Mouse (Mus musculus) embryonic facial prominence, embryonic 12.5 days (tissue): Measurements from ENCODE around the gene Poc5. TPM values are rescaled to one million over a fixed set of nuclear protein-coding genes. Genes with fewer than 3 reads are reported as not detected.

ENCODE experiments used
- ATAC-seq: fragments of 200-750 bp; cut with Nextera tagmentation; 2 replicates; pipeline ENCODE4 v1.8.0; 2017; ENCODE audit not compliant: insufficient number of reproducible peaks, insufficient read depth, low FRiP score, low TSS enrichment
- H3K27ac ChIP-seq: fragments of 300-500 bp; sonication (generic); 2 replicates; pipeline ENCODE4 v1.5.1; 2016; ENCODE audit warnings: mild to moderate bottlenecking
- H3K27me3 ChIP-seq: fragments of 300-500 bp; sonication (generic); 2 replicates; pipeline ENCODE4 v1.6.1; 2016; ENCODE audit warnings: mild to moderate bottlenecking, moderate library complexity
- H3K36me3 ChIP-seq: fragments of 300-500 bp; sonication (generic); 2 replicates; pipeline ENCODE4 v1.6.1; 2016; ENCODE audit warnings: mild to moderate bottlenecking
- H3K4me1 ChIP-seq: fragments of 300-500 bp; sonication (generic); 2 replicates; pipeline ENCODE4 v1.6.1; 2016
- H3K4me2 ChIP-seq: fragments of 300-500 bp; sonication (generic); replicated peaks from 2 replicates; pipeline ENCODE4 v1.6.1; 2016; ENCODE audit warnings: mild to moderate bottlenecking, moderate library complexity
- H3K4me3 ChIP-seq: fragments of 300-500 bp; sonication (generic); 2 replicates; pipeline ENCODE4 v1.5.1; 2016; ENCODE audit warnings: mild to moderate bottlenecking
- H3K9ac ChIP-seq: fragments of 300-500 bp; sonication (generic); 2 replicates; pipeline ENCODE4 v1.6.1; 2016; ENCODE audit warnings: mild to moderate bottlenecking, moderate library complexity
- H3K9me3 ChIP-seq: fragments of 300-500 bp; sonication (generic); 2 replicates; pipeline ENCODE4 v1.6.1; 2016; ENCODE audit warnings: mild to moderate bottlenecking, moderate library complexity
- WGBS: fragments of 180-500 bp; shearing (Covaris S2); methylation state at CpG from one replicate; pipeline ENCODE4 v1.1.7; 2016; 5-methylcytosine and 5-hydroxymethylcytosine counted together
- polyA plus RNA-seq: library from polyadenylated mRNA; unstranded; fragments of >200 nt; fragmentation: Nextera tagmentation; extraction: Ambion mirVana; gene quantifications from 2 replicates; pipeline ENCODE4 v1.2.1, GENCODE M21; 2016

Gene Poc5
- polyA plus RNA-seq, 1 experiment from 2014 or later, result 19.1 TPM

DNA sequence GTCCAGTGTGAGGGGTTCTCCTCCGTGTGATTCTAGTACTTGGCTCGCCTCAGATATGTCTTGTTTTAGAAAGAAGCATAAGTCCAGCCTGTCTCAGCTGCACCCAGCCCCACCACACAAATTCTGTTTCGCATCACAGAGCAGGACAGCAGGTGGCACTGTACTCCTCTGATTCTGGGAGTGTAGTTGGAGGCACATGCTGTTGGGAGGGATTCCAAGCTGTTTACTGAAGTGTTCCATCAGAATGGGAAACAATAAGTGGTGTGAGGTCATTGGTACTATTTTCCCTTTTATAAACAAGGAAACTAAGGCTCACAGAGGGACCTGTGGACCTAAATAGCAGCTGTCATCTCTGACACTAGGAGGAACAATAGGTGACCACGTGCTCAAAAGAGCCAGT is 18.9 kb downstream of the Poc5 start:
- H3K4me3 ChIP-seq, result no peak overlapping the region
- H3K9ac ChIP-seq, result no peak overlapping the region
- no peak overlapping the region for H3K4me2 ChIP-seq
- H3K36me3 ChIP-seq, result peaks cover 49% of the 10 kb centered on the region
- no peaks in the 10 kb centered on the region for H3K4me1 ChIP-seq
- H3K27ac ChIP-seq, result no peak overlapping the region
- WGBS, result 83% methylated on average over 4 of the region's 4 CpGs
- ATAC-seq, result no peak
- H3K9me3 ChIP-seq, result no peaks in the 10 kb centered on the region
- no peaks in the 10 kb centered on the region for H3K27me3 ChIP-seq

DNA sequence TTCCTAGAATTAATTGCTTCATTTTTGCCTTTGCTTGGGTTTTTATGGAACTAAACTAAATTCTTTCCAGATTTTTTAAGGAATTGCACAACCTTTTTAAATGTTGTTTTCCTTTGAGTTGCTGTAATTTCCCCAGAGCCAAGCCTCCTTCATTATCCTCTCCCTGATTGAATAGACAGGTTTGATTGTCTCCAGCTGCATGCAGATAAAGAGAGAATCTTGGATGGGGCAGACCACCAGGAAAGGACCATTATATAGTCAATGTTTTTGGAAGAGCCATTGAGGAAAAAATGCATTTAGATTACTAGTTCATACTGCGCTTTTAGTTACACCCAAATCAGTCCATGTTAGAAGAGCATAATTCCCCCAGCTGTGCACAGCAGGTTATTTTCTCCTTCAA is 20.7 kb downstream of the Poc5 start:
- H3K9ac ChIP-seq, result no peak overlapping the region
- no peaks in the 10 kb centered on the region for H3K4me1 ChIP-seq
- peaks cover 45% of the 10 kb centered on the region for H3K36me3 ChIP-seq
- no peak overlapping the region for H3K4me3 ChIP-seq
- H3K4me2 ChIP-seq, result no peak overlapping the region
- WGBS, result 65% methylated on average over 1 of the region's 1 CpGs
- H3K27me3 ChIP-seq, result no peaks in the 10 kb centered on the region
- 0 out of 2 replicates have a peak overlapping the region, but pooled peaks have one; percentile 46 for H3K27ac ChIP-seq
- no peaks in the 10 kb centered on the region for H3K9me3 ChIP-seq
- no peak for ATAC-seq

DNA sequence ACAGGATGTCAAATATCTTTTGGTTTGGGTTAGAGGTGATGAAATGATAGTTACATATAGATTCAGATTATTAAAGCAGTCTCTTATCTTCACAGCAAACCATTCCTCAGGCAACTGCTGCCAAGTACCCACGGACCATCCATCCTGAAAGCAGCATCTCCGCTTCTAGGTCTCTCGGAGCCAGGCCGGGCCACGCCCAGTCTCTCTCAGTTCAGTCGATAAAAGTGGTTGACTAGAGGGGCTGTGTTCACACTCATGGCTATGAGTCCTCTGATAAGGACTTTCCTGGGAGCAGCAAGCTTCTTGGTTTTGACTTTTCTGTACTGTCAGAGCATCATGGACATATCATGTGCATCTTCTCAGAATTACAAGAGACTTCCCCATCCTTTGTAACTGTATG is 26.3 kb downstream of the Poc5 start:
- no peak for ATAC-seq
- no peak overlapping the region for H3K4me3 ChIP-seq
- 92% methylated on average over 6 of the region's 6 CpGs for whole genome bisulfite sequencing
- H3K4me2 ChIP-seq, result no peak overlapping the region
- H3K27me3 ChIP-seq, result no peaks in the 10 kb centered on the region
- no peaks in the 10 kb centered on the region for H3K9me3 ChIP-seq
- no peak overlapping the region for H3K9ac ChIP-seq
- no peaks in the 10 kb centered on the region for H3K4me1 ChIP-seq
- H3K36me3 ChIP-seq, result peaks cover 45% of the 10 kb centered on the region
- no peak overlapping the region for H3K27ac ChIP-seq

DNA sequence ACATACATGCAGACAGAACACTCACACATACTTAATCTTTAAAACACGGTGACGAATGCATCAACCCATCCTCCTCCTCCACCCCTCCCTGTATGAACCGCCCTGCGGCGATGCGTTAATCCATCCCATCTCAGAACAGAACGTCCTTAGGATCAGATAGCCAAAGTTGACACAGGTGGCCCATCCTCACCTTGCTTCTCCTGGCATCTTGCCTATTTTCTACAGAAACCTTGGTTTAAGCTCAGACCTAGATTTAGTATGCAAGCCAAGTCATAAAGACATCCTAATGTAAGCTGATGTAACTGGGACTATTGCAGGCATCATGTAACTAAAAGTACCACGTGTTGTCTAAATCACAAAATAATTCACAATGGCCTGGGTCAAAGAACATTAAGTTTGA is 28.3 kb downstream of the Poc5 start:
- Histone ChIP-seq H3K4me1 (no peaks in the 10 kb centered on the region), H3K4me2 (no peak overlapping the region), H3K27ac (no peak overlapping the region), H3K36me3 (peaks cover 41% of the 10 kb centered on the region), H3K4me3 (no peak overlapping the region), H3K9me3 (no peaks in the 10 kb centered on the region), H3K27me3 (no peaks in the 10 kb centered on the region), H3K9ac (no peak overlapping the region)
- no peak for ATAC-seq
- WGBS, result 91% methylated on average over 8 of the region's 8 CpGs

GRCm38 (mm10) chr13:96417261-96417813 is 29.2 kb downstream of the Poc5 start:
- no peak overlapping the region for H3K27ac ChIP-seq
- H3K36me3 ChIP-seq, result peaks cover 34% of the 10 kb centered on the region
- no peak overlapping the region for H3K9ac ChIP-seq
- no peak overlapping the region for H3K4me3 ChIP-seq
- whole genome bisulfite sequencing, result 80% methylated on average over 5 of the region's 5 CpGs
- ATAC-seq, result no peak
- no peaks in the 10 kb centered on the region for H3K4me1 ChIP-seq
- no peaks in the 10 kb centered on the region for H3K9me3 ChIP-seq
- no peak overlapping the region for H3K4me2 ChIP-seq
- H3K27me3 ChIP-seq, result no peaks in the 10 kb centered on the region

DNA sequence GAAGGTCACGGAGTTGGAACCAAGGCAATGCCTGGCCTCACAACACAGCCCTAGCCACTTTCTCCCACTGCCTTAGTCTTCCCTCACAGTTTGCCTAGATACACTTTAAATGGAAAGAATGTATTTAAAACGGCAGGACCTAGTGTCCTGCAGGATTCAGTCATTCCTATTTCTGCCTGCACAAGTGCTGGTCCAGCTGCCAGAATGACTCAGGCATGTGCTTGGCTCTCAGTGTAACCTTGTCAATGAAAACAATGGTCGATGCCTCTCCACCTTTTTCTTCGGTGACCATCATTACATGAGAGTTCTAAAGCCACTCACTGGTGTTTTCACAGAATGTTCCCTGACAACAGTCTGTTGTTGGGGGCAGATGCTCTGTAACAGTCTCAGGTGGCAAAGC is 30.4 kb downstream of the Poc5 start:
- peaks cover 29% of the 10 kb centered on the region for H3K36me3 ChIP-seq
- no peaks in the 10 kb centered on the region for H3K9me3 ChIP-seq
- H3K4me3 ChIP-seq, result no peak overlapping the region
- H3K4me2 ChIP-seq, result no peak overlapping the region
- no peak overlapping the region for H3K9ac ChIP-seq
- WGBS, result 87% methylated on average over 4 of the region's 4 CpGs
- no peaks in the 10 kb centered on the region for H3K27me3 ChIP-seq
- no peaks in the 10 kb centered on the region for H3K4me1 ChIP-seq
- H3K27ac ChIP-seq, result no peak overlapping the region
- no peak for ATAC-seq

DNA sequence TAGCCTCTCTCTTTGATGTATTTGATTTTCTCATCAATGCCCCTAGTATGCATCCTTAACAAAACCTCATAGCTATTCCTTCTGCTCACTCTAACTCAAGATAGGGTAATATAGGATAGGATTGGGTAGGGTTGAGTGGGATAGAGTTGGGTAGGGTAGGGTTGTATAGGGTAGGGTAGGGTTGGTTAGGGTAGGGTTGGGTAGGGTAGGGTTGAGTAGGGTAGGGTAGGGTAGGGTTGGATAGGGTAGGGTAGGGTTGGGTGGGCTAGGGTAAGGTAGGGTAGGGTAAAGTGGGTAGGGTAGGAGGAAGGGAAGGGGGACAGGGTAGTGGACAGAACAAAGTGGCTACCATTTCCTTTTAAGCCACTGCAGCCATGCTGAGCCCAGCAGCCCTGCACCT is 33.1 kb downstream of the Poc5 start:
- H3K36me3 ChIP-seq, result peaks cover 12% of the 10 kb centered on the region
- no peaks in the 10 kb centered on the region for H3K9me3 ChIP-seq
- no peaks in the 10 kb centered on the region for H3K4me1 ChIP-seq
- no peaks in the 10 kb centered on the region for H3K27me3 ChIP-seq
- no peak overlapping the region for H3K4me2 ChIP-seq
- no peak overlapping the region for H3K9ac ChIP-seq
- H3K27ac ChIP-seq, result no peak overlapping the region
- ATAC-seq, result no peak
- H3K4me3 ChIP-seq, result no peak overlapping the region

DNA sequence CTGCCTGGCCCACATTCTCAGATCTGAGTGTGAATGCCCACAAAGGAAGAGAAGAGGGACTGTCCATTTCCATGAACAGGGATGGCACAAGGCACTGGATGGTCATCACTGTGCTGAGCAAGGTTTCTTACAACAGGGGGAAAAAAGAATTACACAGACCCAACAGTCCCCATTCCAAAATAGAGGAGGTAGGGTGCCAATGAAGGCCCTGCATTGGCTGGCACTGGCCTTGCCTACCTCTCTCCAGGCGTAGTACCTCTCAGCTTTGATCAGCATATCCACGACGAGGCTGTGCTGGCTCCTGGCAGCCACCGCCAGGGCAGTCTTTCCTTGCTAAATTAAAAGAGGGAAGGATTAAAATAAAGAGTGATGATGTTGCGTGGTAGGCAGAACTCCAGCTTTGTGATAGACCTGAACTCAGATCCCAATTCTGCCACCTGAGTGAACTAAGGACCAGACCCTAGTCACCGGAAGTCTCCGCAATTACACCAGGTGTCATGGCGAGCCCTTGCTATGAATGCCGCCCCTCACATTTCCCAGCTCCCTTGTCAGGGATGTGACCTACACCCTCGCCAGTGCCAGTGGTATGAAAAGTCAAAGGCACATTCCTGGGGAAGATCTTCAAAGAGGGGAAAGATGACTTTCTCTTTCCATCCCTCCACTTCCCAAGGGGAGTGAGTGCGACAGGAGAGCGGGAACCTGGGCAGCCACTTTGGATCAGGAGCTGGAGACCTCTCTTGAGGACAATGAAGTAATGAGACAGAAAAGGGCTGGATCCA is 36.6 kb downstream of the Poc5 start:
- H3K36me3 ChIP-seq, result no peaks in the 10 kb centered on the region
- H3K4me1 ChIP-seq, result 0 out of 2 replicates have a peak, but pooled peaks cover 5% of the 10 kb centered on the region
- no peak for ATAC-seq
- H3K27me3 ChIP-seq, result no peaks in the 10 kb centered on the region
- H3K4me3 ChIP-seq, result no peak overlapping the region
- no peak overlapping the region for H3K9ac ChIP-seq
- WGBS, result 91% methylated on average over 12 of the region's 12 CpGs
- no peak overlapping the region for H3K27ac ChIP-seq
- no peak overlapping the region for H3K4me2 ChIP-seq
- no peaks in the 10 kb centered on the region for H3K9me3 ChIP-seq

DNA sequence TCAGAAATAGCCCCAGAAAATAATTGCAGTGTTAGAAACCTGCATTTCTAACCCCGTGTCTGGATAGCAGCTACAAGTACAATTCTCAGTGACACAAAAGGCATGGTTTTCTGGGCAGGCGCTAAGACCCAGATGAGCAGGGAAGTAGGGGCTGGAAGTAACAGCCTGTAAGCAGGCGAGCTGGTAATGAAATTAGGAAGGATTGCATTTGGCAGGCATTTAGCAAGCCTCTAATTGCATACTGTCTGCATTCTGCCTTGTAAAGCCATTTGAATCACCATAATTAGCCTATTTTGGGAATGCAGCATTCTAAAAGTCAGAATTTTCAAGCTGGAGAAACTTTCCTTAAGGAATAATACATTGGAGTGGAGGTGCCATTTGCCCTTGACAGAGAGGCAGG is 38.0 kb downstream of the Poc5 start:
- Histone ChIP-seq H3K4me3 (no peak overlapping the region), H3K4me2 (no peak overlapping the region), H3K4me1 (0 out of 2 replicates have a peak, but pooled peaks cover 5% of the 10 kb centered on the region), H3K36me3 (no peaks in the 10 kb centered on the region), H3K9me3 (no peaks in the 10 kb centered on the region), H3K27me3 (no peaks in the 10 kb centered on the region), H3K27ac (no peak overlapping the region), H3K9ac (no peak overlapping the region)
- ATAC-seq, result no peak
- WGBS, result 39% methylated on average over 3 of the region's 3 CpGs

GRCm38 (mm10) chr13:96428531-96428930 is 40.4 kb downstream of the Poc5 start:
- no peaks in the 10 kb centered on the region for H3K36me3 ChIP-seq
- no peak for ATAC-seq
- no peak overlapping the region for H3K27ac ChIP-seq
- no peaks in the 10 kb centered on the region for H3K9me3 ChIP-seq
- H3K4me1 ChIP-seq, result 0 out of 2 replicates have a peak, but pooled peaks cover 5% of the 10 kb centered on the region
- WGBS, result 81% methylated on average over 5 of the region's 5 CpGs
- no peak overlapping the region for H3K4me3 ChIP-seq
- no peak overlapping the region for H3K4me2 ChIP-seq
- no peak overlapping the region for H3K9ac ChIP-seq
- no peaks in the 10 kb centered on the region for H3K27me3 ChIP-seq

DNA sequence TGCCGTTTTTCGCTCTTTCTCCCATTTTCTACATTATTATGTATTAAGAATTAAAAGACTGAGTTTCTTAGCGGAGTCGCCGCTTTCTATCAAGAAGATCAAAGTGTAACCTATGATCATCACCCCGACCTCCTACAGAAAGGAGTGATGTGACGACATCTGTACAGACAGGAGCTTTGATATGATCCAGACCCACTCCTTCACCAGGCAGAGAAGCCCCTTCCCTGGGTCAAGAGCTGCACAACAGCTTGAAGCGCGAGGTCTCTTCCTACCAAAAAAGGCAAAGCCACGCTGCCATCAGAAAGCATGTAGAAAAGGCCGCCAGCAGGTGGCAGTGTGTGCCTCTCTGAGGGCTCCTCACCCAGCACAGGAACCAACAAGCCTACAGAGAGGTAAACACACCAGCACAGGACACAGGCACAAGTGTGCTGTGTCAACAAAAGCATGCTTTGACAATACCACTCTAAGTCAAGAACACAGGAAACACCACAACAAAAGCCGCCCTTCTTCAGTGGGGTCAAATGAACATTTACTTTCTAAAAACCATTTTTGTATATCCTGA is 43.6 kb downstream of the Poc5 start:
- H3K36me3 ChIP-seq, result no peaks in the 10 kb centered on the region
- H3K4me1 ChIP-seq, result peaks cover 21% of the 10 kb centered on the region
- H3K4me2 ChIP-seq, result no peak overlapping the region
- no peaks in the 10 kb centered on the region for H3K9me3 ChIP-seq
- no peak overlapping the region for H3K4me3 ChIP-seq
- H3K27me3 ChIP-seq, result no peaks in the 10 kb centered on the region
- H3K27ac ChIP-seq, result no peak overlapping the region
- 0 out of 2 replicates have a peak, but pooled peaks have one; percentile 28 for ATAC-seq
- no peak overlapping the region for H3K9ac ChIP-seq
- WGBS, result 32% methylated on average over 12 of the region's 12 CpGs

GRCm38 (mm10) chr13:96432376-96432811 is 44.3 kb downstream of the Poc5 start:
- Histone ChIP-seq H3K4me2 (no peak overlapping the region), H3K36me3 (no peaks in the 10 kb centered on the region), H3K4me3 (no peak overlapping the region), H3K27me3 (no peaks in the 10 kb centered on the region), H3K4me1 (peaks cover 18% of the 10 kb centered on the region), H3K27ac (no peak overlapping the region), H3K9ac (no peak overlapping the region), H3K9me3 (no peaks in the 10 kb centered on the region)
- 46% methylated on average over 3 of the region's 3 CpGs for WGBS
- no peak for ATAC-seq
